Mouse (Mus musculus) heart, embryonic 10.5 days (tissue): Measurements from ENCODE around the gene Smim26. TPM values are rescaled to one million over a fixed set of nuclear protein-coding genes. Genes with fewer than 3 reads are reported as not detected.
"Not testable (repeated sequence)": the region's sequence is repeated elsewhere in the genome, so short reads cannot be mapped to it uniquely, and the experiment has no call there.

ENCODE experiments used
- DNase-seq: peaks from one replicate; pipeline ENCODE4 v3.0.0-alpha.2; 2017; ENCODE audit warnings: low spot score
- H3K27ac ChIP-seq: fragments of 300-500 bp; sonication (generic); 2 replicates; pipeline ENCODE4 v1.5.1; 2016; ENCODE audit warnings: mild to moderate bottlenecking
- H3K27me3 ChIP-seq: fragments of 300-500 bp; sonication (generic); 2 replicates; pipeline ENCODE4 v1.6.1; 2016; ENCODE audit warnings: mild to moderate bottlenecking; ENCODE audit not compliant: poor library complexity, insufficient read depth, severe bottlenecking
- H3K36me3 ChIP-seq: fragments of 300-500 bp; sonication (generic); 2 replicates; pipeline ENCODE4 v1.6.1; 2016; ENCODE audit warnings: mild to moderate bottlenecking, moderate library complexity
- H3K4me1 ChIP-seq: fragments of 300-500 bp; sonication (generic); 2 replicates; pipeline ENCODE4 v1.6.1; 2016; ENCODE audit warnings: mild to moderate bottlenecking
- H3K4me3 ChIP-seq: fragments of 300-500 bp; sonication (generic); 2 replicates; pipeline ENCODE4 v1.5.1; 2016; ENCODE audit warnings: mild to moderate bottlenecking, moderate library complexity
- H3K9me3 ChIP-seq: fragments of 300-500 bp; sonication (generic); 2 replicates; pipeline ENCODE4 v1.6.1; 2016; ENCODE audit warnings: mild to moderate bottlenecking, moderate library complexity
- WGBS: fragments of 180-500 bp; shearing (Covaris S2); methylation state at CpG from one replicate; pipeline ENCODE4 v1.1.7; 2016; 5-methylcytosine and 5-hydroxymethylcytosine counted together
- polyA plus RNA-seq: library from polyadenylated mRNA; unstranded; fragments of >200 nt; fragmentation: Nextera tagmentation; extraction: Ambion mirVana; gene quantifications from 2 replicates; pipeline ENCODE4 v1.2.1, GENCODE M21; 2016

The Smim26 gene
- polyA plus RNA-seq = 36.1 and 43.0 TPM in 2 replicates

GRCm38 (mm10) chr2:144593951-144594651, at the start of gene Smim26:
Gene Smim26 (plus strand): TSS chr2:144594054.
- H3K27ac ChIP-seq = peak within 1 kb of the TSS; percentile 85
- H3K36me3 ChIP-seq = peaks cover 11% of the 10 kb centered on the region
- H3K4me3 ChIP-seq = peak within 1 kb of the TSS; percentile 70
- peak; percentile 94 for DNase-seq
- no peaks in the 10 kb centered on the region for H3K4me1 ChIP-seq
- 2% methylated on average over 31 of the region's 31 CpGs for WGBS
- H3K27me3 ChIP-seq = no peaks in the 10 kb centered on the region
- no peaks in the 10 kb centered on the region for H3K9me3 ChIP-seq

- DNase-seq = no peak
- H3K4me3 ChIP-seq = no peak overlapping the region
Observed at GRCm38 (mm10) chr2:144544630-144545029, 49.2 kb upstream of the Smim26 start.

GRCm38 (mm10) chr2:144545061-144545460, 48.8 kb upstream of the Smim26 start:
- H3K9me3 ChIP-seq = no peaks in the 10 kb centered on the region
- no peak overlapping the region for H3K27ac ChIP-seq
- H3K36me3 ChIP-seq = peaks cover 67% of the 10 kb centered on the region
- no peaks in the 10 kb centered on the region for H3K27me3 ChIP-seq
- 87% methylated on average over 2 of the region's 2 CpGs for WGBS
- DNase-seq = no peak
- H3K4me3 ChIP-seq = no peak overlapping the region
- no peaks in the 10 kb centered on the region for H3K4me1 ChIP-seq

More at GRCm38 (mm10) chr2:144544630-144545029, 49.2 kb upstream of the Smim26 start:
- 77% methylated on average over 6 of the region's 6 CpGs for WGBS
- no peaks in the 10 kb centered on the region for H3K9me3 ChIP-seq
- no peaks in the 10 kb centered on the region for H3K4me1 ChIP-seq
- H3K27ac ChIP-seq = no peak overlapping the region
- peaks cover 71% of the 10 kb centered on the region for H3K36me3 ChIP-seq
- no peaks in the 10 kb centered on the region for H3K27me3 ChIP-seq

- no peak for DNase-seq
- no peaks in the 10 kb centered on the region for H3K9me3 ChIP-seq
- H3K36me3 ChIP-seq = peaks cover 63% of the 10 kb centered on the region
- H3K27me3 ChIP-seq = no peaks in the 10 kb centered on the region
- H3K27ac ChIP-seq = no peak overlapping the region
- H3K4me3 ChIP-seq = no peak overlapping the region
- WGBS = 49% methylated on average over 1 of the region's 1 CpGs
- no peaks in the 10 kb centered on the region for H3K4me1 ChIP-seq
Observed at GRCm38 (mm10) chr2:144545481-144545880, 48.4 kb upstream of the Smim26 start.

GRCm38 (mm10) chr2:144547559-144547958, 46.3 kb upstream of the Smim26 start:
- Histone ChIP-seq H3K27ac (no peak overlapping the region), H3K4me1 (no peaks in the 10 kb centered on the region), H3K36me3 (peaks cover 45% of the 10 kb centered on the region), H3K9me3 (no peaks in the 10 kb centered on the region), H3K4me3 (no peak overlapping the region), H3K27me3 (no peaks in the 10 kb centered on the region)
- 72% methylated on average over 4 of the region's 4 CpGs for WGBS
- no peak for DNase-seq

GRCm38 (mm10) chr2:144550529-144550928, 43.3 kb upstream of the Smim26 start, which contains the start of gene Rbbp9:
Gene Rbbp9 (minus strand): TSS chr2:144550869.
- H3K27ac ChIP-seq = peak within 1 kb of the TSS; percentile 94
- H3K27me3 ChIP-seq = no peaks in the 10 kb centered on the region
- 2% methylated on average over 17 of the region's 17 CpGs for WGBS
- no peaks in the 10 kb centered on the region for H3K9me3 ChIP-seq
- H3K4me1 ChIP-seq = no peaks in the 10 kb centered on the region
- peaks cover 23% of the 10 kb centered on the region for H3K36me3 ChIP-seq
- DNase-seq = peak; percentile 92
- peak within 1 kb of the TSS; percentile 81 for H3K4me3 ChIP-seq

GRCm38 (mm10) chr2:144553905-144554304, 39.9 kb upstream of the Smim26 start:
- H3K27ac ChIP-seq = no peak overlapping the region
- H3K36me3 ChIP-seq = peaks cover 1% of the 10 kb centered on the region; the same call in 1 of the 2 replicates
- H3K27me3 ChIP-seq = no peaks in the 10 kb centered on the region
- WGBS = 89% methylated on average over 3 of the region's 3 CpGs
- no peak for DNase-seq
- no peak overlapping the region for H3K4me3 ChIP-seq
- H3K4me1 ChIP-seq = peaks cover 11% of the 10 kb centered on the region; the same call in 1 of the 2 replicates
- no peaks in the 10 kb centered on the region for H3K9me3 ChIP-seq

GRCm38 (mm10) chr2:144555286-144555819, 38.5 kb upstream of the Smim26 start:
- WGBS = 2% methylated on average over 14 of the region's 14 CpGs
- peak overlapping the region; percentile 94 for H3K27ac ChIP-seq

GRCm38 (mm10) chr2:144555820-144556552, 37.9 kb upstream of the Smim26 start, which contains the start of gene Sec23b:
Gene Sec23b (plus strand): TSS chr2:144556229.
- peak within 1 kb of the TSS; percentile 94 for H3K4me3 ChIP-seq
- WGBS = under 1% methylated on average over 44 of the region's 44 CpGs

More at GRCm38 (mm10) chr2:144555286-144555819, 38.5 kb upstream of the Smim26 start:
- Histone ChIP-seq H3K4me1 (peaks cover 11% of the 10 kb centered on the region; the same call in 1 of the 2 replicates), H3K27me3 (no peaks in the 10 kb centered on the region), H3K9me3 (no peaks in the 10 kb centered on the region), H3K4me3 (peak overlapping the region; percentile 94), H3K36me3 (peaks cover 15% of the 10 kb centered on the region)
- no peak for DNase-seq

GRCm38 (mm10) chr2:144588723-144589122, 5.1 kb upstream of the Smim26 start:
- Histone ChIP-seq H3K27me3 (no peaks in the 10 kb centered on the region), H3K4me1 (no peaks in the 10 kb centered on the region), H3K4me3 (no peak overlapping the region), H3K9me3 (no peaks in the 10 kb centered on the region), H3K27ac (no peak overlapping the region), H3K36me3 (peaks cover 61% of the 10 kb centered on the region)
- no peak for DNase-seq
- 74% methylated on average over 4 of the region's 4 CpGs for WGBS

More at GRCm38 (mm10) chr2:144555820-144556552, 37.9 kb upstream of the Smim26 start, which contains the start of gene Sec23b:
- peak; percentile 98 for DNase-seq
- Histone ChIP-seq H3K9me3 (no peaks in the 10 kb centered on the region), H3K36me3 (peaks cover 15% of the 10 kb centered on the region), H3K27ac (peak within 1 kb of the TSS; percentile 94), H3K4me1 (peaks cover 11% of the 10 kb centered on the region; the same call in 1 of the 2 replicates), H3K27me3 (no peaks in the 10 kb centered on the region)

- not testable (repeated sequence) for H3K4me3 ChIP-seq, H3K27ac ChIP-seq, H3K4me1 ChIP-seq, H3K27me3 ChIP-seq, H3K9me3 ChIP-seq, DNase-seq
- 66% methylated on average over 8 of the region's 8 CpGs for WGBS
- peaks cover 22% of the 10 kb centered on the region for H3K36me3 ChIP-seq
Observed at GRCm38 (mm10) chr2:144593036-144593435, 818 bp upstream of the Smim26 start.

- Histone ChIP-seq H3K4me3 (no peak overlapping the region), H3K27ac (no peak overlapping the region), H3K27me3 (no peaks in the 10 kb centered on the region), H3K9me3 (no peaks in the 10 kb centered on the region), H3K36me3 (0 out of 2 replicates have a peak, but pooled peaks cover 3% of the 10 kb centered on the region), H3K4me1 (no peaks in the 10 kb centered on the region)
- 64% methylated on average over 2 of the region's 2 CpGs for WGBS
- no peak for DNase-seq
Observed at GRCm38 (mm10) chr2:144598006-144598405, 4.2 kb downstream of the Smim26 start.
